Mouse (Mus musculus): ENCODE measurements around the gene Ifna16. TPM values are rescaled to one million over a fixed set of nuclear protein-coding genes. Genes with fewer than 3 reads are reported as not detected.

Gene Ifna16
- polyA plus RNA-seq, 1 experiment from 2014 or later = not detected

GRCm38 (mm10) chr4:88655461-88655860, 21.3 kb downstream of the Ifna16 start:
- no peak overlapping the region for H3K27ac ChIP-seq
- ATAC-seq (ENCODE audit: low FRiP score) (no peak), DNase-seq (ENCODE audit: low spot score) (no peak)
- H3K4me1 ChIP-seq (replicated peaks; ENCODE audit: control insufficient read depth, insufficient read depth, low read length) = no peaks in the 10 kb centered on the region
- H3K4me2 ChIP-seq (replicated peaks) = no peak overlapping the region
- no peaks in the 10 kb centered on the region for H3K36me3 ChIP-seq (replicated peaks; ENCODE audit: control insufficient read depth, insufficient read depth)
- H3K27me3 ChIP-seq (ENCODE audit: control insufficient read depth, insufficient read depth, low read length) = no peaks in the 10 kb centered on the region
- H3K9ac ChIP-seq = no peak overlapping the region
- no peak overlapping the region for H3K4me3 ChIP-seq (replicated peaks; ENCODE audit: low read length)
- 59% methylated on average over 1 of the region's 1 CpGs for WGBS
- H3K9me3 ChIP-seq (ENCODE audit: control insufficient read depth, low read length) = no peaks in the 10 kb centered on the region

DNA sequence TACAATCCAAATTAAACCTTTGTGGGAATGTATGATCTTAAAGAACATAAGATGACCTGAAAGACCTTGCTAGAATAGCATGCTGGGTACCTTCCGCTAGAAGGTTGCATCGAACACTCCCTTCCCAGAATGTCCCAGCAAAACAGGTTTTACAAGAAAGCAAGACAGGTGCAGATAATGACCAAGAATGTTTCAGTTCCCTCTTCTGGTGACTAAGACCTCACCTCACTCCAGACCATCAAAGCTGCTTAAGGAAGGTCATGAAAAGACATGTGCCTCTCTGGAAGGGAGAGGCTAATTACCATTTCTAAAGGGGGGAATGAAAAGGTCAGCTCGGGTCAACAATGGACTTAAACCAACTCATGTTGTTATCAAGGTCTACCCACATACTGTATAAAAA, 23.1 kb downstream of the Ifna16 start:
- Histone ChIP-seq H3K4me3 (replicated peaks; ENCODE audit: low read length) (no peak overlapping the region), H3K36me3 (replicated peaks; ENCODE audit: control insufficient read depth, insufficient read depth) (no peaks in the 10 kb centered on the region), H3K4me2 (replicated peaks) (no peak overlapping the region), H3K27me3 (ENCODE audit: control insufficient read depth, insufficient read depth, low read length) (no peaks in the 10 kb centered on the region), H3K27ac (no peak overlapping the region), H3K4me1 (replicated peaks; ENCODE audit: control insufficient read depth, insufficient read depth, low read length) (no peaks in the 10 kb centered on the region), H3K9me3 (ENCODE audit: control insufficient read depth, low read length) (no peaks in the 10 kb centered on the region), H3K9ac (no peak overlapping the region)
- no peak for ATAC-seq (ENCODE audit: low FRiP score)
- no peak for DNase-seq (ENCODE audit: low spot score)
- WGBS = 71% methylated on average over 3 of the region's 3 CpGs

DNA sequence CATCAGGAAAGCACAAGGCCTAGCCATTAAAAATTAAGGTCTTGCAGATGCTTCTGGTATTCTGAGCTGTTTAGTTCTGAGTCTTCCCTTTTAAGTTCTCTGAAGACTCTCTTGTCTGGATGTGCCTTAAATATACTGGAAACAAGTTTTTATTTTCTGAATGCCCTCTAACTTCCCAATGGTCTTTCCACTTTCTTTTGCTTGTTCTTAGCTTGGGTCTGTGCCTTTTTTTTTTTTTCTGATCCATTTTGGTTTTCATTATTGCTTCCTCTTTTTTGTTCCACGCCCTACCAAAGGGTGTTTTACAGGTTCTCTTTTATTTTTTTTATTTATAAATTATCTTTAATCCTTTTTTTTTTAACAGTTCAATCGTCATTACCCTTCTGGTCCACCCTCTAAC, 32.4 kb downstream of the Ifna16 start, which contains the start of gene Ifna13:
Ifna13 (minus strand) TSS at position 101 of the 400 bp plus-strand sequence.
- Histone ChIP-seq H3K27me3 (ENCODE audit: control insufficient read depth, insufficient read depth, low read length) (no peaks in the 10 kb centered on the region), H3K4me1 (replicated peaks; ENCODE audit: control insufficient read depth, insufficient read depth, low read length) (no peaks in the 10 kb centered on the region), H3K4me2 (replicated peaks) (no peak within 1 kb of the TSS), H3K9me3 (ENCODE audit: control insufficient read depth, low read length) (no peaks in the 10 kb centered on the region), H3K4me3 (replicated peaks; ENCODE audit: low read length) (no peak within 1 kb of the TSS), H3K36me3 (replicated peaks; ENCODE audit: control insufficient read depth, insufficient read depth) (no peaks in the 10 kb centered on the region), H3K9ac (no peak within 1 kb of the TSS), H3K27ac (no peak within 1 kb of the TSS)
- DNase-seq (ENCODE audit: low spot score) (no peak), ATAC-seq (ENCODE audit: low FRiP score) (no peak)
- 69% methylated on average over 2 of the region's 2 CpGs for WGBS

GRCm38 (mm10) chr4:88642526-88642925, 34.2 kb downstream of the Ifna16 start:
- Histone ChIP-seq H3K36me3 (replicated peaks; ENCODE audit: control insufficient read depth, insufficient read depth) (no peaks in the 10 kb centered on the region), H3K4me3 (replicated peaks; ENCODE audit: low read length) (no peak overlapping the region), H3K27ac (no peak overlapping the region), H3K4me1 (replicated peaks; ENCODE audit: control insufficient read depth, insufficient read depth, low read length) (no peaks in the 10 kb centered on the region), H3K27me3 (ENCODE audit: control insufficient read depth, insufficient read depth, low read length) (no peaks in the 10 kb centered on the region), H3K4me2 (replicated peaks) (no peak overlapping the region), H3K9me3 (ENCODE audit: control insufficient read depth, low read length) (no peaks in the 10 kb centered on the region), H3K9ac (no peak overlapping the region)
- DNase-seq (ENCODE audit: low spot score) = no peak
- 46% methylated on average over 2 of the region's 2 CpGs for WGBS
- ATAC-seq (ENCODE audit: low FRiP score) = no peak

DNA sequence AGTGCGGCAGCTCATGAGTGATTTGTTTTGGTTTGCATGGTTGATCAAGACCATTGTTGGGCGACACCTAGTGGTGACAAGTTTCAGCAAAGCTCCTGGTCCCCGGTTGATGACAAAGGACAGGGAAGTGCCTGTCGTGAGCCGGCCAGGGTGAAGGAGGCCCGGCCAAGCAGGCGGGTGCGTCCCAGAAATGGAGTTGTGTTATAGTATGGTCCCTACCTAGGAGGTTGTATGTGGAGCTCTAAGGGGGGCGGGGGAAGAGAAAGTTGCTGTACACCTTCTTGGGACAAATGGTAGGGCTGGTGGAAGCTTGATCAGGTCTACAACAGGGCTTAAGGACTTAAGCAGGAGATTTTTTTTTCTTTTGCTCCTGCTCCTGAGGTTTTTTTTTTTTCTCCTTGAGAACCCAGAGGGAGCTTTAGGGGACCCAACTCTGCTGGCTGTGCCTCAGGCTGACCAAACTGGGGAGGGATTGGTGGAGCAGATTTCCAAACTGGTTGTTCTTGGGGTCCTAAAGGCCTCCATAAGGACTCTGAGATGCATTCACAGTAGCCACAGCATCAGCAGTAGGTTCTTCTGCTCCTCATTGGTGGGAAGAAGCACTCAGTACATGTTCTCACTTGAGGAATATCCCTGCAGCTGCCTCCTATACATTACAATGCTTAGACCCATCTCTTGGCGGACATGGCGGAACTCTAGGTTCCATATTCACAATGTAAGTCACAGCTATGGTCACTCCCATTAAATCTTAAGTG, 35.5 kb downstream of the Ifna16 start:
- peak; percentile 98 for ATAC-seq (ENCODE audit: low FRiP score)
- no peaks in the 10 kb centered on the region for H3K9me3 ChIP-seq (ENCODE audit: control insufficient read depth, low read length)
- WGBS = 18% methylated on average over 11 of the region's 11 CpGs
- no peaks in the 10 kb centered on the region for H3K27me3 ChIP-seq (ENCODE audit: control insufficient read depth, insufficient read depth, low read length)
- H3K4me2 ChIP-seq (replicated peaks) = peak overlapping the region; percentile 38
- H3K4me3 ChIP-seq (replicated peaks; ENCODE audit: low read length) = 0 out of 2 replicates have a peak overlapping the region, but pooled peaks have one; percentile 8
- H3K4me1 ChIP-seq (replicated peaks; ENCODE audit: control insufficient read depth, insufficient read depth, low read length) = no peaks in the 10 kb centered on the region
- H3K27ac ChIP-seq = no peak overlapping the region
- H3K36me3 ChIP-seq (replicated peaks; ENCODE audit: control insufficient read depth, insufficient read depth) = no peaks in the 10 kb centered on the region
- DNase-seq (ENCODE audit: low spot score) = peak; percentile 97
- H3K9ac ChIP-seq = no peak overlapping the region

DNA sequence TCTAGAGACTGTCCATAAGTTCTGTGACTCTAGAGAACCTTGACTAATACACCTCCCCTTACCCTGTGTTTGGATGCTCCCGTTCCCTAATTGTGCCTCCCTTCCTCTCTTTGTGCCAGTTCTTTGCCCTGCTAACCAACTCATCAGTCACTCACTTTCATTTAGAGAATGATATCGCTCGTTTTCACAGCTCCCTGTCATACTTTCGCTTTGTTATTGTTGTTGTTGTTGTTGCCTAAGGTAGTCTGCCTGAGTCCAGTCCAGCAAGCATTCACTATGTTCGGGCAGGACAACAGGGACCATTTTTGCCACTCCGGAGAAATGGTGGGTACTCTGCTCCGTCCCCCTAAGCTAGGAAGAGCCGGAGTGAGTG, 36.0 kb downstream of the Ifna16 start:
- Histone ChIP-seq H3K9me3 (ENCODE audit: control insufficient read depth, low read length) (no peaks in the 10 kb centered on the region), H3K4me2 (replicated peaks) (peak overlapping the region; percentile 38), H3K27ac (no peak overlapping the region), H3K36me3 (replicated peaks; ENCODE audit: control insufficient read depth, insufficient read depth) (no peaks in the 10 kb centered on the region), H3K4me3 (replicated peaks; ENCODE audit: low read length) (0 out of 2 replicates have a peak overlapping the region, but pooled peaks have one; percentile 8), H3K27me3 (ENCODE audit: control insufficient read depth, insufficient read depth, low read length) (no peaks in the 10 kb centered on the region), H3K4me1 (replicated peaks; ENCODE audit: control insufficient read depth, insufficient read depth, low read length) (no peaks in the 10 kb centered on the region), H3K9ac (no peak overlapping the region)
- 66% methylated on average over 8 of the region's 8 CpGs for WGBS
- DNase-seq (ENCODE audit: low spot score) (no peak), ATAC-seq (ENCODE audit: low FRiP score) (no peak)

- 92% methylated on average over 4 of the region's 4 CpGs for WGBS
- H3K27ac ChIP-seq = no peak within 1 kb of the TSS
These were observed 42.4 kb downstream of the Ifna16 start, which contains the start of gene C87499 for GRCm38 (mm10) chr4:88634311-88634710. Gene C87499, minus strand, starts transcription at chr4:88634411.

More at GRCm38 (mm10) chr4:88634311-88634710, 42.4 kb downstream of the Ifna16 start, which contains the start of gene C87499:
- Histone ChIP-seq H3K9ac (no peak within 1 kb of the TSS), H3K9me3 (ENCODE audit: control insufficient read depth, low read length) (no peaks in the 10 kb centered on the region), H3K4me2 (replicated peaks) (no peak within 1 kb of the TSS), H3K4me3 (replicated peaks; ENCODE audit: low read length) (no peak within 1 kb of the TSS), H3K27me3 (ENCODE audit: control insufficient read depth, insufficient read depth, low read length) (no peaks in the 10 kb centered on the region), H3K4me1 (replicated peaks; ENCODE audit: control insufficient read depth, insufficient read depth, low read length) (no peaks in the 10 kb centered on the region), H3K36me3 (replicated peaks; ENCODE audit: control insufficient read depth, insufficient read depth) (no peaks in the 10 kb centered on the region)
- ATAC-seq (ENCODE audit: low FRiP score) (no peak), DNase-seq (ENCODE audit: low spot score) (no peak)

Other genes with a start within 250 kb of the Ifna16 start
- gene Hacd4, start 238.0 kb downstream of the Ifna16 start, polyA plus RNA-seq (2014; fragmentation: Nextera tagmentation; extraction: Ambion mirVana) = 5.4 and 6.8 TPM in 2 replicates
- gene Ifnb1, start 154.2 kb downstream of the Ifna16 start, polyA plus RNA-seq (2014; fragmentation: Nextera tagmentation; extraction: Ambion mirVana) = not detected in 2 replicates
- not detected in 2 replicates for gene Ifna15, start 118.7 kb downstream of the Ifna16 start, polyA plus RNA-seq (2014; fragmentation: Nextera tagmentation; extraction: Ambion mirVana)
- gene Ifna14, start 105.1 kb downstream of the Ifna16 start, polyA plus RNA-seq (2014; fragmentation: Nextera tagmentation; extraction: Ambion mirVana) = not detected in 2 replicates
- gene Ifna9, start 84.5 kb downstream of the Ifna16 start, polyA plus RNA-seq (2014; fragmentation: Nextera tagmentation; extraction: Ambion mirVana) = not detected in 2 replicates
- gene Ifna12, start 73.5 kb downstream of the Ifna16 start, polyA plus RNA-seq (2014; fragmentation: Nextera tagmentation; extraction: Ambion mirVana) = not detected in 2 replicates
- not detected in 2 replicates for gene C87499, start 42.5 kb downstream of the Ifna16 start, polyA plus RNA-seq (2014; fragmentation: Nextera tagmentation; extraction: Ambion mirVana)
- not detected in 2 replicates for gene Ifna13, start 32.5 kb downstream of the Ifna16 start, polyA plus RNA-seq (2014; fragmentation: Nextera tagmentation; extraction: Ambion mirVana)
- gene Ifna2, start 7.0 kb upstream of the Ifna16 start, polyA plus RNA-seq (2014; fragmentation: Nextera tagmentation; extraction: Ambion mirVana) = not detected in 2 replicates
- gene Ifnab, start 14.4 kb upstream of the Ifna16 start, polyA plus RNA-seq (2014; fragmentation: Nextera tagmentation; extraction: Ambion mirVana) = not detected in 2 replicates
- 2.4 and 3.2 TPM in 2 replicates for gene Gm26566, start 44.9 kb upstream of the Ifna16 start, polyA plus RNA-seq (2014; fragmentation: Nextera tagmentation; extraction: Ambion mirVana)
- gene Klhl9, start 45.5 kb upstream of the Ifna16 start, polyA plus RNA-seq (2014; fragmentation: Nextera tagmentation; extraction: Ambion mirVana) = 144 and 155 TPM in 2 replicates
- not detected in 2 replicates for gene Gm13271, start 77.9 kb upstream of the Ifna16 start, polyA plus RNA-seq (2014; fragmentation: Nextera tagmentation; extraction: Ambion mirVana)
- gene Gm13283, start 83.2 kb upstream of the Ifna16 start, polyA plus RNA-seq (2014; fragmentation: Nextera tagmentation; extraction: Ambion mirVana) = 0.15 TPM in 1 of 2 replicates, not detected in the other
- gene Gm13290, start 96.9 kb upstream of the Ifna16 start, polyA plus RNA-seq (2014; fragmentation: Nextera tagmentation; extraction: Ambion mirVana) = not detected in 2 replicates
- gene Gm13289, start 100.0 kb upstream of the Ifna16 start, polyA plus RNA-seq (2014; fragmentation: Nextera tagmentation; extraction: Ambion mirVana) = not detected in 2 replicates
- not detected in 2 replicates for gene Gm13272, start 102.9 kb upstream of the Ifna16 start, polyA plus RNA-seq (2014; fragmentation: Nextera tagmentation; extraction: Ambion mirVana)
- not detected in 2 replicates for gene Ifnz, start 105.2 kb upstream of the Ifna16 start, polyA plus RNA-seq (2014; fragmentation: Nextera tagmentation; extraction: Ambion mirVana)
- gene Gm13276, start 108.8 kb upstream of the Ifna16 start, polyA plus RNA-seq (2014; fragmentation: Nextera tagmentation; extraction: Ambion mirVana) = not detected in 2 replicates
- not detected in 2 replicates for gene Gm13277, start 111.7 kb upstream of the Ifna16 start, polyA plus RNA-seq (2014; fragmentation: Nextera tagmentation; extraction: Ambion mirVana)
- not detected in 2 replicates for gene Gm13278, start 114.6 kb upstream of the Ifna16 start, polyA plus RNA-seq (2014; fragmentation: Nextera tagmentation; extraction: Ambion mirVana)
- gene Gm13275, start 117.6 kb upstream of the Ifna16 start, polyA plus RNA-seq (2014; fragmentation: Nextera tagmentation; extraction: Ambion mirVana) = not detected in 2 replicates
- gene Gm13279, start 120.5 kb upstream of the Ifna16 start, polyA plus RNA-seq (2014; fragmentation: Nextera tagmentation; extraction: Ambion mirVana) = not detected in 2 replicates
- 0.16 TPM in 1 of 2 replicates, not detected in the other for gene Gm13285, start 122.7 kb upstream of the Ifna16 start, polyA plus RNA-seq (2014; fragmentation: Nextera tagmentation; extraction: Ambion mirVana)
- not detected in 2 replicates for gene Gm13287, start 126.3 kb upstream of the Ifna16 start, polyA plus RNA-seq (2014; fragmentation: Nextera tagmentation; extraction: Ambion mirVana)
- gene Gm13288, start 128.6 kb upstream of the Ifna16 start, polyA plus RNA-seq (2014; fragmentation: Nextera tagmentation; extraction: Ambion mirVana) = not detected in 2 replicates
- gene Ifna7, start 139.3 kb upstream of the Ifna16 start, polyA plus RNA-seq (2014; fragmentation: Nextera tagmentation; extraction: Ambion mirVana) = not detected in 2 replicates
- gene Ifna11, start 143.0 kb upstream of the Ifna16 start, polyA plus RNA-seq (2014; fragmentation: Nextera tagmentation; extraction: Ambion mirVana) = not detected in 2 replicates
- not detected in 2 replicates for gene Ifna6, start 150.5 kb upstream of the Ifna16 start, polyA plus RNA-seq (2014; fragmentation: Nextera tagmentation; extraction: Ambion mirVana)
- gene Ifna5, start 158.6 kb upstream of the Ifna16 start, polyA plus RNA-seq (2014; fragmentation: Nextera tagmentation; extraction: Ambion mirVana) = not detected in 2 replicates
- not detected in 2 replicates for gene Ifna4, start 164.9 kb upstream of the Ifna16 start, polyA plus RNA-seq (2014; fragmentation: Nextera tagmentation; extraction: Ambion mirVana)
- gene Ifna1, start 173.2 kb upstream of the Ifna16 start, polyA plus RNA-seq (2014; fragmentation: Nextera tagmentation; extraction: Ambion mirVana) = not detected in 2 replicates
- not detected in 2 replicates for gene Ifne, start 203.3 kb upstream of the Ifna16 start, polyA plus RNA-seq (2014; fragmentation: Nextera tagmentation; extraction: Ambion mirVana)

Data from hindbrain, embryonic 14.5 days (tissue).